Comparison of ENCODE assay signal across 20 mouse cellular contexts in genomic region chr9:37220755-37221154, GRCm38 (mm10).
"Had no signal": no experiment of that assay in that cellular context is flagged by ENCODE, and none has a peak within 500 bp of the region (broad histone marks: within the 10 kb centered on the region; RNA-seq: fewer than 3 reads in every experiment).

No protein-coding gene starts in this region.

- H3K4me3 ChIP-seq: intestine, embryonic 15.5 days; kidney, embryonic 15.5 days; limb, embryonic 10.5 days; limb, embryonic 13.5 days; liver, embryonic 12.5 days; liver, embryonic 15.5 days; lung, embryonic 15.5 days; megakaryocyte, embryonic 14.5 days; neural tube, embryonic 12.5 days; neural tube, embryonic 15.5 days had no signal

- H3K4me1 ChIP-seq: intestine, embryonic 15.5 days; limb, embryonic 10.5 days; limb, embryonic 13.5 days; liver, embryonic 12.5 days; liver, embryonic 15.5 days; lung, embryonic 15.5 days; megakaryocyte, embryonic 14.5 days; neural tube, embryonic 12.5 days; neural tube, embryonic 15.5 days had no signal

- H3K27ac ChIP-seq: intestine, embryonic 15.5 days; kidney, embryonic 15.5 days; limb, embryonic 10.5 days; limb, embryonic 13.5 days; liver, embryonic 12.5 days; liver, embryonic 15.5 days; lung, embryonic 15.5 days; neural tube, embryonic 12.5 days; neural tube, embryonic 15.5 days had no signal

- H3K27me3 ChIP-seq: intestine, embryonic 15.5 days; kidney, embryonic 15.5 days; limb, embryonic 13.5 days; liver, embryonic 12.5 days; liver, embryonic 15.5 days; lung, embryonic 15.5 days; neural tube, embryonic 12.5 days; neural tube, embryonic 15.5 days had no signal

- H3K36me3 ChIP-seq: intestine, embryonic 15.5 days; limb, embryonic 10.5 days; liver, embryonic 12.5 days; liver, embryonic 15.5 days; neural tube, embryonic 15.5 days had no signal

- H3K4me2 ChIP-seq: intestine, embryonic 15.5 days; kidney, embryonic 15.5 days; limb, embryonic 13.5 days; liver, embryonic 12.5 days; liver, embryonic 15.5 days; lung, embryonic 15.5 days; neural tube, embryonic 12.5 days; neural tube, embryonic 15.5 days had no signal

- DNase-seq: kidney, adult 11 months; kidney, adult 8-10 months; kidney, postnatal 10 days; kidney, postnatal 36 days; liver; lung, adult 18-20 months; lung, postnatal 10 days; lung, postnatal 36 days; thymus, adult 18-20 months; thymus, postnatal 36 days had no signal

- ATAC-seq: intestine, embryonic 15.5 days; liver, embryonic 12.5 days had no signal

- H3K9ac ChIP-seq: intestine, embryonic 15.5 days; kidney, embryonic 15.5 days; limb, embryonic 13.5 days; liver, embryonic 12.5 days; liver, embryonic 15.5 days; lung, embryonic 15.5 days; neural tube, embryonic 12.5 days; neural tube, embryonic 15.5 days had no signal

- H3K9me3 ChIP-seq: intestine, embryonic 15.5 days; kidney, embryonic 15.5 days; limb, embryonic 10.5 days; limb, embryonic 13.5 days; liver, embryonic 12.5 days; liver, embryonic 15.5 days; lung, embryonic 15.5 days; megakaryocyte, embryonic 14.5 days; neural tube, embryonic 12.5 days; neural tube, embryonic 15.5 days had no signal
